Mouse (Mus musculus) layer of hippocampus, adult 9-10 months (tissue): ENCODE results near the gene Kcnj10.

Source experiments
- DNase-seq: peaks from one replicate; pipeline ENCODE4 v3.0.0; 2022; ENCODE audit warnings: low spot score

Gene Kcnj10

GRCm38 (mm10) chr1:172382090-172382489 lies 41.1 kb downstream of the Kcnj10 start:
- no peak for DNase-seq

GRCm38 (mm10) chr1:172387246-172387645 lies 46.2 kb downstream of the Kcnj10 start:
- DNase-seq = no peak

GRCm38 (mm10) chr1:172390769-172391168 lies 49.8 kb downstream of the Kcnj10 start:
- DNase-seq = no peak

- no peak for DNase-seq
Measured at GRCm38 (mm10) chr1:172391807-172392581, 51.0 kb downstream of the Kcnj10 start.

- no peak for DNase-seq
Measured at GRCm38 (mm10) chr1:172392643-172393170, 51.7 kb downstream of the Kcnj10 start.

GRCm38 (mm10) chr1:172393739-172394138 lies 52.7 kb downstream of the Kcnj10 start:
- no peak for DNase-seq

- DNase-seq = no peak
Measured at GRCm38 (mm10) chr1:172396996-172397752, 56.2 kb downstream of the Kcnj10 start.

- no peak for DNase-seq
Measured at GRCm38 (mm10) chr1:172406077-172406706, 65.2 kb downstream of the Kcnj10 start.

- DNase-seq = peak; percentile 41
Measured at GRCm38 (mm10) chr1:172408996-172409395, 68.0 kb downstream of the Kcnj10 start.

GRCm38 (mm10) chr1:172409431-172409830 lies 68.4 kb downstream of the Kcnj10 start:
- no peak for DNase-seq

GRCm38 (mm10) chr1:172410806-172411205 lies 69.8 kb downstream of the Kcnj10 start:
- peak; percentile 38 for DNase-seq

GRCm38 (mm10) chr1:172412204-172412603 lies 71.2 kb downstream of the Kcnj10 start:
- DNase-seq = peak; percentile 71

- DNase-seq = no peak
Measured at GRCm38 (mm10) chr1:172413491-172414230, 72.7 kb downstream of the Kcnj10 start.

GRCm38 (mm10) chr1:172414231-172414585 lies 73.2 kb downstream of the Kcnj10 start:
- DNase-seq = no peak

GRCm38 (mm10) chr1:172415061-172415460 lies 74.1 kb downstream of the Kcnj10 start:
- DNase-seq = no peak

GRCm38 (mm10) chr1:172418173-172418572 lies 77.2 kb downstream of the Kcnj10 start:
- no peak for DNase-seq

GRCm38 (mm10) chr1:172418642-172419041 lies 77.6 kb downstream of the Kcnj10 start:
- DNase-seq = no peak

GRCm38 (mm10) chr1:172420181-172420580 lies 79.2 kb downstream of the Kcnj10 start:
- no peak for DNase-seq

GRCm38 (mm10) chr1:172423393-172423792 lies 82.4 kb downstream of the Kcnj10 start:
- DNase-seq = no peak
